8 mouse cellular contexts compared by ENCODE assay signal in the genomic region with DNA sequence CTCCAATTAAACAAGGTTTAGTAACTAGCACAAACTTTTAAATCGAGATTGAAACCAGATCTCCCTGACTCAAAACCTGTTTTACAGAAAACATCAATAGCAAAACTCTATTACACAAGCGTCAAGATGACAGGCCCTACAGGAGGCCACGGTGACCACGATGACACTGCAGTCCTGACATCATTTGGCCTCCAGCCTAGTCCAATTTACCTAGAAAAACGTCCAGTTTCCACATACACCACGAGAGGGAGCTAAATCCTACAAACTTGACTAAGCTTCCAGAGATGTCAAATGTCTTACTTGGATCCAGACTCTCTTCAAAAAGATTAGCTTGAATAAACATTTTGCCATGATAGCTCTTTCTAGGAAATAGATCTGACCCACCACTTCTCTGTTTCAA. TPM values are rescaled to one million over a fixed set of nuclear protein-coding genes. Genes with fewer than 3 reads are reported as not detected.
DNase-seq lines count a peak whose midpoint lies in the region; ATAC-seq and TF ChIP-seq lines count a peak whose summit lies in the region.

No protein-coding gene starts in this region.

- H3K36me3 ChIP-seq in liver, embryonic 12.5 days: peaks cover 50% of the 10 kb centered on the region
- H3K36me3 ChIP-seq in MEL (ENCODE audit: control insufficient read depth in 1 of 2, insufficient read depth in 2 of 2, low read length in 2 of 2): no peaks in the 10 kb centered on the region; a peak in 1 of 4 replicates
- peaks cover 10% of the 10 kb centered on the region for H3K36me3 ChIP-seq in forebrain, embryonic 16.5 days (ENCODE audit: control insufficient read depth, insufficient read depth)

- no peak for TF ChIP-seq POLR2A in MEL (IDR thresholded peaks at IDR 0.05; ENCODE audit: control insufficient read depth in 1 of 2, insufficient read depth in 1 of 2, low read depth in 1 of 2, low read length in 2 of 2, poor library complexity in 1 of 2)

- H3K4me2 ChIP-seq in liver, embryonic 12.5 days: no peak overlapping the region
- no peak overlapping the region for H3K4me2 ChIP-seq in forebrain, embryonic 16.5 days (ENCODE audit: low read length)

- H3K9me3 ChIP-seq in liver, embryonic 12.5 days (replicated peaks): no peaks in the 10 kb centered on the region
- H3K9me3 ChIP-seq in MEL (replicated peaks; ENCODE audit: insufficient read depth, low read length): no peaks in the 10 kb centered on the region
- H3K9me3 ChIP-seq in forebrain, embryonic 16.5 days (ENCODE audit: control insufficient read depth, low read length): no peaks in the 10 kb centered on the region

- WGBS in liver, embryonic 12.5 days (ENCODE audit: insufficient replicate concordance): 13% methylated on average over 6 of the region's 6 CpGs
- WGBS in forebrain, embryonic 16.5 days: 22% methylated on average over 6 of the region's 6 CpGs

- DNase-seq in liver (peak; percentile 54), MEL (ENCODE audit: low read depth, low spot score) (peak; percentile 92)
- DNase-seq in c-Kit-positive CD71-positive TER-119-negative erythroid progenitor cells, embryonic 14.5 days (ENCODE audit: low read depth): peak; percentile 79
- DNase-seq in gastrocnemius, adult 8-10 months (ENCODE audit: low spot score in 2 of 2): peak; percentile 33 to 39
- DNase-seq in layer of hippocampus, adult 2 months (ENCODE audit: low spot score in 2 of 2): peak; percentile 40 to 44
- DNase-seq in natural killer cell, adult 2 months (ENCODE audit: low spot score in 2 of 2): peak; percentile 73 to 74

- peak; percentile 73 for TF ChIP-seq RAD21 in MEL (IDR thresholded peaks at IDR 0.05; ENCODE audit: low read depth, low read length)

- peak in 1 of 2 experiments; percentile 25; a peak in 1 of 4 replicates for TF ChIP-seq EP300 in MEL (IDR thresholded peaks at IDR 0.05; ENCODE audit: low read depth in 1 of 2, low read length in 2 of 2)

- H3K4me3 ChIP-seq in liver, embryonic 12.5 days: no peak overlapping the region
- H3K4me3 ChIP-seq in MEL (ENCODE audit: control insufficient read depth in 1 of 2, insufficient read depth in 1 of 2, low read depth in 2 of 2, low read length in 2 of 2): no peak overlapping the region
- no peak overlapping the region for H3K4me3 ChIP-seq in layer of hippocampus, adult 2 months
- no peak overlapping the region for H3K4me3 ChIP-seq in forebrain, embryonic 16.5 days (replicated peaks; ENCODE audit: low read length)

- TF ChIP-seq CTCF in MEL (IDR thresholded peaks at IDR 0.05 in 2 of 3, conservative IDR thresholded peaks at IDR 0.05 in 1 of 3; ENCODE audit: control insufficient read depth in 1 of 3, insufficient read depth in 1 of 3, low read depth in 2 of 3, low read length in 3 of 3, poor library complexity in 1 of 3, severe bottlenecking in 1 of 3): peak; percentile 10 to 83 (median 59); a peak in 5 of 6 replicates
- TF ChIP-seq CTCF in layer of hippocampus, adult 2 months (conservative IDR thresholded peaks at IDR 0.05): peak; percentile 85

- no peaks in the 10 kb centered on the region for H3K27me3 ChIP-seq in liver, embryonic 12.5 days (replicated peaks)
- H3K27me3 ChIP-seq in MEL (ENCODE audit: control insufficient read depth in 1 of 2, insufficient read depth in 2 of 2, low read length in 2 of 2): no peaks in the 10 kb centered on the region
- H3K27me3 ChIP-seq in forebrain, embryonic 16.5 days (replicated peaks; ENCODE audit: control insufficient read depth, insufficient read depth, low read length): no peaks in the 10 kb centered on the region

- ATAC-seq in liver, embryonic 12.5 days: no peak
- no peak for ATAC-seq in forebrain, embryonic 16.5 days

- H3K9ac ChIP-seq in liver, embryonic 12.5 days: no peak overlapping the region
- H3K9ac ChIP-seq in MEL (ENCODE audit: control insufficient read depth, low read depth, low read length, poor library complexity, severe bottlenecking): no peak overlapping the region
- H3K9ac ChIP-seq in forebrain, embryonic 16.5 days (replicated peaks; ENCODE audit: low read depth, low read length): no peak overlapping the region

- H3K79me2 ChIP-seq in MEL (ENCODE audit: control insufficient read depth, insufficient read depth, low read length, poor library complexity): peaks cover 3% of the 10 kb centered on the region; the same call in 1 of the 2 replicates

- H3K4me1 ChIP-seq in liver, embryonic 12.5 days: peaks cover 10% of the 10 kb centered on the region
- peaks cover 0 to 5% of the 10 kb centered on the region in 2 experiments; a peak in 1 of 4 replicates for H3K4me1 ChIP-seq in MEL (ENCODE audit: control insufficient read depth in 1 of 2, insufficient read depth in 2 of 2, low read length in 2 of 2)
- peaks cover 13% of the 10 kb centered on the region for H3K4me1 ChIP-seq in forebrain, embryonic 16.5 days (replicated peaks; ENCODE audit: control insufficient read depth, insufficient read depth, low read length)

- no peak overlapping the region for H3K27ac ChIP-seq in liver, embryonic 12.5 days
- no peak overlapping the region for H3K27ac ChIP-seq in MEL (ENCODE audit: control insufficient read depth, low read depth, low read length)
- H3K27ac ChIP-seq in layer of hippocampus, adult 2 months: peak overlapping the region; percentile 28; the same call in 1 of the 2 replicates
- H3K27ac ChIP-seq in forebrain, embryonic 16.5 days (ENCODE audit: low read length): no peak overlapping the region

TF ChIP-seq in MEL, 35 proteins besides CTCF, POLR2A, EP300 and RAD21:
- no peak for TF ChIP-seq ZNF384 (IDR thresholded peaks at IDR 0.05; ENCODE audit: low read depth, low read length)
- TF ChIP-seq CHD1 (IDR thresholded peaks at IDR 0.05; ENCODE audit: low read depth, low read length): no peak
- peak; percentile 78 for TF ChIP-seq SMC3 (IDR thresholded peaks at IDR 0.05; ENCODE audit: low read depth, low read length)
- TF ChIP-seq MYC (IDR thresholded peaks at IDR 0.05; ENCODE audit: low read depth, low read length): 0 out of 2 replicates have a peak, but pooled peaks have one; percentile 39
- TF ChIP-seq GATA1 (IDR thresholded peaks at IDR 0.05; ENCODE audit: low read depth, low read length): no peak
- TF ChIP-seq ZC3H11A (IDR thresholded peaks at IDR 0.05; ENCODE audit: low read depth, low read length): peak; percentile 49
- no peak for TF ChIP-seq BHLHE40 (IDR thresholded peaks at IDR 0.05; ENCODE audit: borderline replicate concordance, low read depth, low read length)
- no peak for TF ChIP-seq TCF12 (IDR thresholded peaks at IDR 0.05; ENCODE audit: low read depth, low read length)
- peak; percentile 73 for TF ChIP-seq ETS1 (IDR thresholded peaks at IDR 0.05; ENCODE audit: low read depth, low read length)
- no peak for TF ChIP-seq USF1 (IDR thresholded peaks at IDR 0.05; ENCODE audit: low read depth, low read length)
- TF ChIP-seq MXI1 (IDR thresholded peaks at IDR 0.05; ENCODE audit: low read depth, low read length): 0 out of 2 replicates have a peak, but pooled peaks have one; percentile 34

RNA-seq across cellular contexts. Expression of gene Mia3, which starts 19.5 kb away (rescaled TPM):
- 48.0 and 49.3 TPM in 2 replicates for polyA plus RNA-seq in liver, embryonic 12.5 days (2016; fragmentation: Nextera tagmentation; extraction: Ambion mirVana)
- 46.9 and 47.6 TPM in 2 replicates for total RNA-seq in MEL (2012; rRNA removed)
- 10 to 100 TPM in 1 of 2 experiments, not detected in 1; 50.1 TPM for polyA plus RNA-seq in MEL (2012; ENCODE audit: insufficient read depth in 1 of 2, insufficient read length in 2 of 2, low read depth in 1 of 2, low replicate concordance in 2 of 2, missing spikeins in 1 of 2)
- 100 to 1,000 TPM; 195 to 255 (median 213) TPM for total RNA-seq in gastrocnemius, adult 8-10 months (2022)
- total RNA-seq in layer of hippocampus, adult 2 months (2021): 100 to 1,000 TPM; 221 to 224 TPM
- polyA plus RNA-seq in forebrain, embryonic 16.5 days (2015; fragmentation: Nextera tagmentation; extraction: Ambion mirVana): 105 and 108 TPM in 2 replicates

RNA-seq across cellular contexts. Expression of gene Taf1a, which starts 38.9 kb away (rescaled TPM):
- 9.5 and 9.6 TPM in 2 replicates for polyA plus RNA-seq in liver, embryonic 12.5 days (2016; fragmentation: Nextera tagmentation; extraction: Ambion mirVana)
- total RNA-seq in MEL (2012; rRNA removed): 15.5 and 21.5 TPM in 2 replicates
- 10 to 100 TPM in 1 of 2 experiments, not detected in 1; 23.8 TPM for polyA plus RNA-seq in MEL (2012; ENCODE audit: insufficient read depth in 1 of 2, insufficient read length in 2 of 2, low read depth in 1 of 2, low replicate concordance in 2 of 2, missing spikeins in 1 of 2)
- total RNA-seq in gastrocnemius, adult 8-10 months (2022): 1 to 10 TPM; 4.0 to 7.9 (median 5.3) TPM
- total RNA-seq in layer of hippocampus, adult 2 months (2021): 10 to 100 TPM; 19.3 to 20.5 TPM
- polyA plus RNA-seq in forebrain, embryonic 16.5 days (2015; fragmentation: Nextera tagmentation; extraction: Ambion mirVana): 16.7 and 18.6 TPM in 2 replicates

RNA-seq across cellular contexts. Expression of gene Brox, which starts 52.8 kb away (rescaled TPM):
- 24.4 and 26.4 TPM in 2 replicates for polyA plus RNA-seq in liver, embryonic 12.5 days (2016; fragmentation: Nextera tagmentation; extraction: Ambion mirVana)
- total RNA-seq in MEL (2012; rRNA removed): 22.9 and 28.4 TPM in 2 replicates
- polyA plus RNA-seq in MEL (2012; ENCODE audit: insufficient read depth in 1 of 2, insufficient read length in 2 of 2, low read depth in 1 of 2, low replicate concordance in 2 of 2, missing spikeins in 1 of 2): 100 to 1,000 TPM in 1 of 2 experiments, 10 to 100 TPM in 1; 25.4 to 145 TPM
- 10 to 100 TPM; 17.3 to 20.3 (median 18.2) TPM for total RNA-seq in gastrocnemius, adult 8-10 months (2022)
- 10 to 100 TPM; 48.6 to 61.8 TPM for total RNA-seq in layer of hippocampus, adult 2 months (2021)
- polyA plus RNA-seq in forebrain, embryonic 16.5 days (2015; fragmentation: Nextera tagmentation; extraction: Ambion mirVana): 120 and 132 TPM in 2 replicates

RNA-seq across cellular contexts. Expression of gene Aida, which starts 53.5 kb away (rescaled TPM):
- polyA plus RNA-seq in liver, embryonic 12.5 days (2016; fragmentation: Nextera tagmentation; extraction: Ambion mirVana): 26.7 and 26.9 TPM in 2 replicates
- 17.7 and 21.5 TPM in 2 replicates for total RNA-seq in MEL (2012; rRNA removed)
- polyA plus RNA-seq in MEL (2012; ENCODE audit: insufficient read depth in 1 of 2, insufficient read length in 2 of 2, low read depth in 1 of 2, low replicate concordance in 2 of 2, missing spikeins in 1 of 2): 10 to 100 TPM in 1 of 2 experiments, not detected in 1; 36.0 TPM
- total RNA-seq in gastrocnemius, adult 8-10 months (2022): 10 to 100 TPM; 16.6 to 21.7 (median 19.6) TPM
- total RNA-seq in layer of hippocampus, adult 2 months (2021): 10 to 100 TPM; 47.8 to 47.9 TPM
- polyA plus RNA-seq in forebrain, embryonic 16.5 days (2015; fragmentation: Nextera tagmentation; extraction: Ambion mirVana): 51.6 and 51.7 TPM in 2 replicates

Comparison
In these comparisons a context has a peak if more than half of its experiments do, and no peak if none do; other contexts are left out.
1. DNase-seq: peak in every context shown above with its lines; median percentile 92 in MEL; 79 in c-Kit-positive CD71-positive TER-119-negative erythroid progenitor cells, embryonic 14.5 days; 74 in natural killer cell, adult 2 months; 54 in liver; 42 in layer of hippocampus, adult 2 months; 36 in gastrocnemius, adult 8-10 months.